Mouse (Mus musculus) intestine, embryonic 16.5 days (tissue): ENCODE data around the gene Adcy2. TPM values are rescaled to one million over a fixed set of nuclear protein-coding genes. Genes with fewer than 3 reads are reported as not detected.

Experiments used
- ATAC-seq: fragments of 200-750 bp; cut with Nextera tagmentation; 2 replicates; pipeline ENCODE4 v1.8.0; 2017; ENCODE audit warnings: moderate TSS enrichment, moderate library complexity
- H3K27ac ChIP-seq: fragments of 300-500 bp; sonication (generic); 2 replicates; pipeline ENCODE4 v1.5.1; 2014; ENCODE audit warnings: mild to moderate bottlenecking, low read length
- H3K27me3 ChIP-seq: fragments of 300-500 bp; sonication (generic); replicated peaks from 2 replicates; pipeline ENCODE4 v1.6.1; 2014; ENCODE audit warnings: low read length, control low read depth, mixed read lengths; ENCODE audit not compliant: control insufficient read depth, insufficient read depth
- H3K36me3 ChIP-seq: fragments of 300-500 bp; sonication (generic); 2 replicates; pipeline ENCODE4 v1.6.1; 2014; ENCODE audit warnings: low read length, control low read depth; ENCODE audit not compliant: control insufficient read depth, insufficient read depth
- H3K4me1 ChIP-seq: fragments of 300-500 bp; sonication (generic); 2 replicates; pipeline ENCODE4 v1.6.1; 2014; ENCODE audit warnings: low read length, control low read depth, mixed read lengths; ENCODE audit not compliant: control insufficient read depth, insufficient read depth
- H3K4me2 ChIP-seq: fragments of 300-500 bp; sonication (generic); 2 replicates; pipeline ENCODE4 v1.6.1; 2014; ENCODE audit warnings: low read depth, low read length, control low read depth
- H3K4me3 ChIP-seq: fragments of 300-500 bp; sonication (generic); 2 replicates; pipeline ENCODE4 v1.5.1; 2014; ENCODE audit warnings: mild to moderate bottlenecking, low read length
- H3K9ac ChIP-seq: fragments of 300-500 bp; sonication (generic); 2 replicates; pipeline ENCODE4 v1.6.1; 2014; ENCODE audit warnings: low read depth, low read length
- H3K9me3 ChIP-seq: fragments of 300-500 bp; sonication (generic); 2 replicates; pipeline ENCODE4 v1.6.1; 2016; ENCODE audit warnings: low read length, control low read depth; ENCODE audit not compliant: control insufficient read depth
- WGBS: fragments of 180-500 bp; shearing (Covaris S2); extraction: QIAGEN DNeasy Blood & Tissue Kit; methylation state at CpG from one replicate; pipeline ENCODE4 v1.1.7; 2014; 5-methylcytosine and 5-hydroxymethylcytosine counted together
- polyA plus RNA-seq: library from polyadenylated mRNA; unstranded; fragments of >200 nt; fragmentation: Nextera tagmentation; extraction: Ambion mirVana; gene quantifications from 2 replicates; pipeline ENCODE4 v1.2.1, GENCODE M21; 2015

The Adcy2 gene
- polyA plus RNA-seq, result 1.1 and 1.5 TPM in 2 replicates

- Histone ChIP-seq H3K27ac (peak within 1 kb of the TSS; percentile 43), H3K9ac (peak within 1 kb of the TSS; percentile 74), H3K27me3 (peaks cover 9% of the 10 kb centered on the region; the same call in 1 of the 2 replicates), H3K4me2 (peak within 1 kb of the TSS; percentile 94), H3K36me3 (no peaks in the 10 kb centered on the region), H3K4me1 (peaks cover 6% of the 10 kb centered on the region; the same call in 1 of the 2 replicates), H3K4me3 (peak within 1 kb of the TSS; percentile 68), H3K9me3 (no peaks in the 10 kb centered on the region)
- under 1% methylated on average over 88 of the region's 106 CpGs for WGBS
- ATAC-seq, result peak; percentile 89
These were observed at the start of gene Adcy2 for GRCm38 (mm10) chr13:68998918-68999801. Gene Adcy2 (minus strand): TSS chr13:68999541.

GRCm38 (mm10) chr13:69036991-69037597, 37.8 kb upstream of the Adcy2 start:
- Histone ChIP-seq H3K36me3 (no peaks in the 10 kb centered on the region), H3K4me2 (no peak overlapping the region), H3K4me3 (no peak overlapping the region), H3K9ac (no peak overlapping the region), H3K4me1 (no peaks in the 10 kb centered on the region), H3K27ac (no peak overlapping the region), H3K9me3 (no peaks in the 10 kb centered on the region), H3K27me3 (no peaks in the 10 kb centered on the region)
- no peak for ATAC-seq
- 87% methylated on average over 5 of the region's 5 CpGs for WGBS

- 62% methylated on average over 1 of the region's 1 CpGs for WGBS
- ATAC-seq, result no peak
- H3K27ac ChIP-seq, result no peak overlapping the region
- no peaks in the 10 kb centered on the region for H3K27me3 ChIP-seq
- no peaks in the 10 kb centered on the region for H3K9me3 ChIP-seq
- no peak overlapping the region for H3K9ac ChIP-seq
- H3K36me3 ChIP-seq, result no peaks in the 10 kb centered on the region
- no peak overlapping the region for H3K4me2 ChIP-seq
- no peaks in the 10 kb centered on the region for H3K4me1 ChIP-seq
- H3K4me3 ChIP-seq, result no peak overlapping the region
These were observed 35.3 kb upstream of the Adcy2 start for GRCm38 (mm10) chr13:69034621-69035020.

GRCm38 (mm10) chr13:69033532-69033931, 34.2 kb upstream of the Adcy2 start:
- Histone ChIP-seq H3K36me3 (no peaks in the 10 kb centered on the region), H3K9ac (no peak overlapping the region), H3K27ac (no peak overlapping the region), H3K4me2 (no peak overlapping the region), H3K4me3 (no peak overlapping the region), H3K9me3 (no peaks in the 10 kb centered on the region), H3K27me3 (no peaks in the 10 kb centered on the region), H3K4me1 (no peaks in the 10 kb centered on the region)
- WGBS, result 76% methylated on average over 7 of the region's 7 CpGs
- no peak for ATAC-seq

- H3K4me3 ChIP-seq, result no peak overlapping the region
- no peak overlapping the region for H3K4me2 ChIP-seq
- H3K27ac ChIP-seq, result peak overlapping the region; percentile 72
- no peaks in the 10 kb centered on the region for H3K4me1 ChIP-seq
- H3K9me3 ChIP-seq, result no peaks in the 10 kb centered on the region
- WGBS, result 57% methylated on average over 4 of the region's 4 CpGs
- peak; percentile 99 for ATAC-seq
- H3K36me3 ChIP-seq, result no peaks in the 10 kb centered on the region
- H3K9ac ChIP-seq, result no peak overlapping the region
- H3K27me3 ChIP-seq, result no peaks in the 10 kb centered on the region
These were observed 29.9 kb upstream of the Adcy2 start for GRCm38 (mm10) chr13:69029078-69029757.

GRCm38 (mm10) chr13:69024964-69025363, 25.6 kb upstream of the Adcy2 start:
- 44% methylated on average over 2 of the region's 2 CpGs for WGBS
- H3K36me3 ChIP-seq, result no peaks in the 10 kb centered on the region
- ATAC-seq, result no peak

GRCm38 (mm10) chr13:69023239-69023638, 23.9 kb upstream of the Adcy2 start:
- peak; percentile 66 for ATAC-seq
- no peak overlapping the region for H3K4me3 ChIP-seq
- no peak overlapping the region for H3K27ac ChIP-seq
- H3K9ac ChIP-seq, result no peak overlapping the region
- no peaks in the 10 kb centered on the region for H3K27me3 ChIP-seq
- 90% methylated on average over 2 of the region's 2 CpGs for WGBS
- no peaks in the 10 kb centered on the region for H3K9me3 ChIP-seq
- H3K4me2 ChIP-seq, result no peak overlapping the region
- H3K4me1 ChIP-seq, result no peaks in the 10 kb centered on the region
- no peaks in the 10 kb centered on the region for H3K36me3 ChIP-seq

More at GRCm38 (mm10) chr13:69024964-69025363, 25.6 kb upstream of the Adcy2 start:
- Histone ChIP-seq H3K9ac (no peak overlapping the region), H3K4me1 (no peaks in the 10 kb centered on the region), H3K4me2 (no peak overlapping the region), H3K4me3 (no peak overlapping the region), H3K9me3 (no peaks in the 10 kb centered on the region), H3K27ac (no peak overlapping the region), H3K27me3 (no peaks in the 10 kb centered on the region)

GRCm38 (mm10) chr13:69020574-69020973, 21.2 kb upstream of the Adcy2 start:
- H3K4me1 ChIP-seq, result no peaks in the 10 kb centered on the region
- no peak overlapping the region for H3K4me3 ChIP-seq
- no peaks in the 10 kb centered on the region for H3K9me3 ChIP-seq
- H3K27me3 ChIP-seq, result no peaks in the 10 kb centered on the region
- no peak overlapping the region for H3K27ac ChIP-seq
- ATAC-seq, result peak; percentile 80
- no peak overlapping the region for H3K4me2 ChIP-seq
- H3K36me3 ChIP-seq, result no peaks in the 10 kb centered on the region
- WGBS, result 62% methylated on average over 2 of the region's 2 CpGs
- no peak overlapping the region for H3K9ac ChIP-seq

- ATAC-seq, result no peak
- Histone ChIP-seq H3K9ac (no peak overlapping the region), H3K4me2 (no peak overlapping the region), H3K4me1 (no peaks in the 10 kb centered on the region), H3K9me3 (no peaks in the 10 kb centered on the region), H3K4me3 (no peak overlapping the region), H3K27me3 (no peaks in the 10 kb centered on the region), H3K27ac (no peak overlapping the region), H3K36me3 (no peaks in the 10 kb centered on the region)
- WGBS, result 57% methylated on average over 5 of the region's 5 CpGs
These were observed 7.6 kb upstream of the Adcy2 start for GRCm38 (mm10) chr13:69006915-69007314.
